10 mouse cellular contexts compared by ENCODE assay signal in the genomic region with DNA sequence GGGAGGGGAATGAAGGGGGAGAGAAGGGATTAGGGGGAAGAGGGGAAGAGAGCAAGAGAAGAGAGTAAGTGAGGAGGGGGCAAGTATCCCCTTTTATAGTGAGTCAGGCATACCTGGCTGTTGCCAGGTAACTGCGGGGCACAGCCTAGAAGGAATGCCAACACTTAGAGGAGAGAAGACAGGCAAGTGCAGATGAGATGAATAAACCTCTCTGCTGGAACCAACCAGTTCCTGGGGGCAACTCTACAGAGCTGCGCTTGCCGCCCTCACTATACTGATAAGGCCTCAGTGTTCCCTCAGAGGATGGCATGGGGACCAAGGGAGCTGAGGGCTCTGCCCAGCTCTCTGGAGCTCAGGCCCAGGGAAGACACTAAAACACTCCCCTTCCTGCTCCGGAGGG.
DNase-seq lines count a peak whose midpoint lies in the region; ATAC-seq lines count a peak whose summit lies in the region.
"Had no signal": no experiment of that assay in that cellular context is flagged by ENCODE, and none has a peak within 500 bp of the region (broad histone marks: within the 10 kb centered on the region; RNA-seq: fewer than 3 reads in every experiment).

No protein-coding gene starts in this region.

- peak overlapping the region; percentile 65 for H3K27ac ChIP-seq in heart, embryonic 10.5 days
- H3K27ac ChIP-seq in heart, embryonic 11.5 days (ENCODE audit: low read depth, low read length): no peak overlapping the region
- H3K27ac ChIP-seq in lung, embryonic 16.5 days (ENCODE audit: low read length): no peak overlapping the region
- no peak overlapping the region for H3K27ac ChIP-seq in intestine, embryonic 16.5 days (ENCODE audit: low read length)

- no peaks in the 10 kb centered on the region for H3K9me3 ChIP-seq in heart, embryonic 10.5 days
- H3K9me3 ChIP-seq in heart, embryonic 11.5 days (replicated peaks; ENCODE audit: control insufficient read depth, low read length): no peaks in the 10 kb centered on the region
- no peaks in the 10 kb centered on the region for H3K9me3 ChIP-seq in lung, embryonic 16.5 days (ENCODE audit: control insufficient read depth, low read length)
- H3K9me3 ChIP-seq in intestine, embryonic 16.5 days (ENCODE audit: control insufficient read depth, low read length): no peaks in the 10 kb centered on the region

- H3K36me3 ChIP-seq in heart, embryonic 10.5 days: no peaks in the 10 kb centered on the region
- no peaks in the 10 kb centered on the region for H3K36me3 ChIP-seq in heart, embryonic 11.5 days (ENCODE audit: control insufficient read depth, insufficient read depth, low read length)
- H3K36me3 ChIP-seq in lung, embryonic 16.5 days (ENCODE audit: control insufficient read depth, insufficient read depth, low read length): no peaks in the 10 kb centered on the region
- no peaks in the 10 kb centered on the region for H3K36me3 ChIP-seq in intestine, embryonic 16.5 days (ENCODE audit: control insufficient read depth, insufficient read depth, low read length)

- no peak for ATAC-seq in heart, embryonic 11.5 days (replicated peaks; ENCODE audit: insufficient number of reproducible peaks, low FRiP score, low TSS enrichment)
- ATAC-seq in lung, embryonic 16.5 days (ENCODE audit: low read depth): no peak
- ATAC-seq in intestine, embryonic 16.5 days: 0 out of 2 replicates have a peak, but pooled peaks have one; percentile 3

- H3K27me3 ChIP-seq in heart, embryonic 10.5 days (ENCODE audit: insufficient read depth, poor library complexity, severe bottlenecking): peaks cover 23% of the 10 kb centered on the region; the same call in 1 of the 2 replicates
- H3K27me3 ChIP-seq in heart, embryonic 11.5 days (ENCODE audit: control insufficient read depth, insufficient read depth, low read length): peaks cover 5% of the 10 kb centered on the region; the same call in 1 of the 2 replicates
- H3K27me3 ChIP-seq in lung, embryonic 16.5 days (ENCODE audit: control insufficient read depth, insufficient read depth, low read depth, low read length): no peaks in the 10 kb centered on the region
- no peaks in the 10 kb centered on the region for H3K27me3 ChIP-seq in intestine, embryonic 16.5 days (replicated peaks; ENCODE audit: control insufficient read depth, insufficient read depth, low read length)

- peaks cover 50% of the 10 kb centered on the region for H3K4me1 ChIP-seq in heart, embryonic 10.5 days
- peaks cover 24% of the 10 kb centered on the region for H3K4me1 ChIP-seq in heart, embryonic 11.5 days (ENCODE audit: control insufficient read depth, insufficient read depth, low read length)
- H3K4me1 ChIP-seq in lung, embryonic 16.5 days (replicated peaks; ENCODE audit: control insufficient read depth, insufficient read depth, low read length): peaks cover 19% of the 10 kb centered on the region
- peaks cover 32% of the 10 kb centered on the region for H3K4me1 ChIP-seq in intestine, embryonic 16.5 days (ENCODE audit: control insufficient read depth, insufficient read depth, low read length)

- no peak overlapping the region for H3K4me3 ChIP-seq in heart, embryonic 10.5 days
- no peak overlapping the region for H3K4me3 ChIP-seq in heart, embryonic 11.5 days (ENCODE audit: low read depth, low read length)
- no peak overlapping the region for H3K4me3 ChIP-seq in lung, embryonic 16.5 days (ENCODE audit: low read length)
- no peak overlapping the region for H3K4me3 ChIP-seq in intestine, embryonic 16.5 days (ENCODE audit: low read length)

- no peak overlapping the region for H3K9ac ChIP-seq in heart, embryonic 11.5 days (ENCODE audit: low read depth, low read length)
- H3K9ac ChIP-seq in lung, embryonic 16.5 days (ENCODE audit: low read length): peak overlapping the region; percentile 41; the same call in 1 of the 2 replicates
- peak overlapping the region; percentile 49 for H3K9ac ChIP-seq in intestine, embryonic 16.5 days (ENCODE audit: low read depth, low read length)

- no peak for DNase-seq in heart, embryonic 10.5 days (ENCODE audit: low spot score)
- DNase-seq in lung, postnatal 10 days: no peak
- no peak for DNase-seq in urinary bladder, adult 2 months (ENCODE audit: low spot score)
- DNase-seq in embryo, embryonic 10.5 days (ENCODE audit: low spot score): no peak
- no peak for DNase-seq in testis, postnatal 14 days (ENCODE audit: low spot score)
- DNase-seq: kidney, adult 8-10 months; spleen, adult 18-20 months had no signal

- H3K4me2 ChIP-seq in heart, embryonic 11.5 days: no peak overlapping the region
- no peak overlapping the region for H3K4me2 ChIP-seq in lung, embryonic 16.5 days (ENCODE audit: low read depth, low read length)
- H3K4me2 ChIP-seq in intestine, embryonic 16.5 days (ENCODE audit: low read depth, low read length): no peak overlapping the region

- WGBS in heart, embryonic 10.5 days: 24% methylated on average over 4 of the region's 4 CpGs
- WGBS in heart, embryonic 11.5 days (ENCODE audit: insufficient replicate concordance): 28% methylated on average over 4 of the region's 4 CpGs
- WGBS in lung, embryonic 16.5 days: 43% methylated on average over 4 of the region's 4 CpGs
- 68% methylated on average over 4 of the region's 4 CpGs for WGBS in intestine, embryonic 16.5 days
